Mouse (Mus musculus) intestine, postnatal 0 days (tissue): ENCODE results near the gene Cpped1. TPM values are rescaled to one million over a fixed set of nuclear protein-coding genes. Genes with fewer than 3 reads are reported as not detected.

Experiments used
- ATAC-seq: fragments of 200-750 bp; cut with Nextera tagmentation; 2 replicates; pipeline ENCODE4 v1.8.0; 2017; ENCODE audit warnings: mild to moderate bottlenecking, moderate TSS enrichment, moderate library complexity
- H3K27ac ChIP-seq: fragments of 300-500 bp; sonication (generic); 2 replicates; pipeline ENCODE4 v1.5.1; 2014; ENCODE audit warnings: mild to moderate bottlenecking, low read depth, low read length, moderate library complexity
- H3K27me3 ChIP-seq: fragments of 300-500 bp; sonication (generic); replicated peaks from 2 replicates; pipeline ENCODE4 v1.6.1; 2014; ENCODE audit warnings: low read length, mixed read lengths; ENCODE audit not compliant: control insufficient read depth, insufficient read depth
- H3K36me3 ChIP-seq: fragments of 300-500 bp; sonication (generic); 2 replicates; pipeline ENCODE4 v1.6.1; 2014; ENCODE audit warnings: mild to moderate bottlenecking, moderate library complexity; ENCODE audit not compliant: control insufficient read depth, insufficient read depth
- H3K4me1 ChIP-seq: fragments of 300-500 bp; sonication (generic); replicated peaks from 2 replicates; pipeline ENCODE4 v1.6.1; 2014; ENCODE audit warnings: antibody characterized with exemption, low read length, mixed read lengths; ENCODE audit not compliant: control insufficient read depth, insufficient read depth
- H3K4me2 ChIP-seq: fragments of 300-500 bp; sonication (generic); replicated peaks from 2 replicates; pipeline ENCODE4 v1.6.1; 2014; ENCODE audit warnings: low read depth, mild to moderate bottlenecking, moderate library complexity
- H3K4me3 ChIP-seq: fragments of 300-500 bp; sonication (generic); 2 replicates; pipeline ENCODE4 v1.5.1; 2014; ENCODE audit warnings: low read depth, low read length
- H3K9ac ChIP-seq: fragments of 300-500 bp; sonication (generic); 2 replicates; pipeline ENCODE4 v1.6.1; 2014; ENCODE audit warnings: mild to moderate bottlenecking, low read depth, low read length
- H3K9me3 ChIP-seq: fragments of 300-500 bp; sonication (generic); 2 replicates; pipeline ENCODE4 v1.6.1; 2016; ENCODE audit warnings: mixed run types; ENCODE audit not compliant: control insufficient read depth
- CTCF ChIP-seq: sonication (generic); IDR thresholded peaks from 2 replicates; pipeline ENCODE4 v1.5.1; 2016; ENCODE audit warnings: low read depth, mild to moderate bottlenecking, control low read depth, antibody characterized with exemption, moderate library complexity
- WGBS: fragments of 180-500 bp; shearing (Covaris S2); extraction: QIAGEN DNeasy Blood & Tissue Kit; methylation state at CpG from one replicate; pipeline ENCODE4 v1.1.7; 2014; 5-methylcytosine and 5-hydroxymethylcytosine counted together
- polyA plus RNA-seq: library from polyadenylated mRNA; unstranded; fragments of >200 nt; fragmentation: Nextera tagmentation; extraction: Ambion mirVana; gene quantifications from 2 replicates; pipeline ENCODE4 v1.2.1, GENCODE M21; 2015

The Cpped1 gene
- polyA plus RNA-seq, 1 experiment from 2014 or later, result 31.6 TPM

- no peak for TF ChIP-seq CTCF
- 41% methylated on average over 3 of the region's 3 CpGs for WGBS
- no peak overlapping the region for H3K4me2 ChIP-seq
- no peaks in the 10 kb centered on the region for H3K4me1 ChIP-seq
- no peak overlapping the region for H3K4me3 ChIP-seq
- peaks cover 3% of the 10 kb centered on the region; the same call in 1 of the 2 replicates for H3K9me3 ChIP-seq
- no peak overlapping the region for H3K9ac ChIP-seq
- H3K27ac ChIP-seq, result no peak overlapping the region
- peaks cover 24% of the 10 kb centered on the region for H3K36me3 ChIP-seq
- no peaks in the 10 kb centered on the region for H3K27me3 ChIP-seq
- ATAC-seq, result no peak
Observed at GRCm38 (mm10) chr16:11889741-11890140, 19.5 kb downstream of the Cpped1 start.

- H3K36me3 ChIP-seq, result peaks cover 47% of the 10 kb centered on the region
- H3K27me3 ChIP-seq, result no peaks in the 10 kb centered on the region
- ATAC-seq, result no peak
- no peak overlapping the region for H3K4me3 ChIP-seq
- H3K9ac ChIP-seq, result no peak overlapping the region
- H3K4me2 ChIP-seq, result no peak overlapping the region
- TF ChIP-seq CTCF, result no peak
- no peaks in the 10 kb centered on the region for H3K4me1 ChIP-seq
- H3K9me3 ChIP-seq, result peaks cover under 1% of the 10 kb centered on the region; the same call in 1 of the 2 replicates
- WGBS, result 60% methylated on average over 6 of the region's 6 CpGs
- H3K27ac ChIP-seq, result no peak overlapping the region
Observed at GRCm38 (mm10) chr16:11881795-11882194, 27.4 kb downstream of the Cpped1 start.

GRCm38 (mm10) chr16:11880461-11880860 lies 28.8 kb downstream of the Cpped1 start:
- peaks cover 35% of the 10 kb centered on the region for H3K36me3 ChIP-seq
- H3K9ac ChIP-seq, result no peak overlapping the region
- H3K27ac ChIP-seq, result no peak overlapping the region
- WGBS, result 85% methylated on average over 6 of the region's 6 CpGs
- no peak for ATAC-seq
- no peaks in the 10 kb centered on the region for H3K9me3 ChIP-seq
- H3K4me3 ChIP-seq, result no peak overlapping the region
- TF ChIP-seq CTCF, result no peak
- no peaks in the 10 kb centered on the region for H3K4me1 ChIP-seq
- H3K4me2 ChIP-seq, result no peak overlapping the region
- H3K27me3 ChIP-seq, result no peaks in the 10 kb centered on the region

GRCm38 (mm10) chr16:11879196-11879595 lies 30.0 kb downstream of the Cpped1 start:
- H3K27ac ChIP-seq, result no peak overlapping the region
- H3K4me3 ChIP-seq, result no peak overlapping the region
- ATAC-seq, result no peak
- WGBS, result 95% methylated on average over 6 of the region's 6 CpGs
- H3K4me2 ChIP-seq, result no peak overlapping the region
- H3K9ac ChIP-seq, result no peak overlapping the region
- H3K27me3 ChIP-seq, result no peaks in the 10 kb centered on the region
- no peaks in the 10 kb centered on the region for H3K9me3 ChIP-seq
- peaks cover 27% of the 10 kb centered on the region for H3K36me3 ChIP-seq
- no peaks in the 10 kb centered on the region for H3K4me1 ChIP-seq
- TF ChIP-seq CTCF, result no peak

GRCm38 (mm10) chr16:11875227-11875626 lies 34.0 kb downstream of the Cpped1 start:
- 81% methylated on average over 5 of the region's 5 CpGs for whole genome bisulfite sequencing
- Histone ChIP-seq H3K27me3 (no peaks in the 10 kb centered on the region), H3K4me2 (no peak overlapping the region), H3K4me1 (no peaks in the 10 kb centered on the region), H3K9me3 (no peaks in the 10 kb centered on the region), H3K27ac (no peak overlapping the region), H3K4me3 (no peak overlapping the region), H3K9ac (no peak overlapping the region), H3K36me3 (peaks cover 40% of the 10 kb centered on the region)
- no peak for ATAC-seq
- TF ChIP-seq CTCF, result no peak

GRCm38 (mm10) chr16:11873292-11873691 lies 36.0 kb downstream of the Cpped1 start:
- H3K9me3 ChIP-seq, result no peaks in the 10 kb centered on the region
- no peak for ATAC-seq
- no peak overlapping the region for H3K27ac ChIP-seq
- peaks cover 33% of the 10 kb centered on the region; the same call in 1 of the 2 replicates for H3K36me3 ChIP-seq
- no peak for TF ChIP-seq CTCF
- H3K4me3 ChIP-seq, result no peak overlapping the region
- H3K27me3 ChIP-seq, result no peaks in the 10 kb centered on the region
- no peak overlapping the region for H3K9ac ChIP-seq
- 97% methylated on average over 3 of the region's 3 CpGs for WGBS
- no peaks in the 10 kb centered on the region for H3K4me1 ChIP-seq
- H3K4me2 ChIP-seq, result no peak overlapping the region

- H3K4me1 ChIP-seq, result no peaks in the 10 kb centered on the region
- H3K27ac ChIP-seq, result no peak overlapping the region
- ATAC-seq, result no peak
- H3K4me2 ChIP-seq, result no peak overlapping the region
- TF ChIP-seq CTCF, result no peak
- H3K27me3 ChIP-seq, result no peaks in the 10 kb centered on the region
- WGBS, result 70% methylated on average over 3 of the region's 3 CpGs
- no peak overlapping the region for H3K4me3 ChIP-seq
- H3K9ac ChIP-seq, result no peak overlapping the region
- peaks cover 22% of the 10 kb centered on the region; the same call in 1 of the 2 replicates for H3K36me3 ChIP-seq
- no peaks in the 10 kb centered on the region for H3K9me3 ChIP-seq
Observed at GRCm38 (mm10) chr16:11868486-11868885, 40.8 kb downstream of the Cpped1 start.
